Mouse (Mus musculus) cortical plate, adult 2 months (tissue): ENCODE results near the gene Slitrk2.

ENCODE experiments used
- CTCF ChIP-seq: fragments of 200-500 bp; IDR thresholded peaks from 2 replicates; pipeline ENCODE4 v1.5.1; 2011; ENCODE audit warnings: mild to moderate bottlenecking, control low read depth, low read length; ENCODE audit not compliant: insufficient read depth; ENCODE audit errors: extremely low read depth
- POLR2A ChIP-seq: fragments of 200-500 bp; IDR thresholded peaks from 2 replicates; pipeline ENCODE4 v1.6.1; 2011; ENCODE audit warnings: mild to moderate bottlenecking, low read length, control low read depth; ENCODE audit not compliant: insufficient read depth; ENCODE audit errors: extremely low read depth

- TF ChIP-seq POLR2A (no peak), CTCF (no peak)
Observed at GRCm38 (mm10) chrX:66676959-66677358, 27.8 kb downstream of the Slitrk2 start.
